Mouse (Mus musculus): Measurements from ENCODE around the gene BC055324.
A peak's percentile ranks its signal among the peaks of the same experiment; 100 is the strongest.

The BC055324 gene

DNA sequence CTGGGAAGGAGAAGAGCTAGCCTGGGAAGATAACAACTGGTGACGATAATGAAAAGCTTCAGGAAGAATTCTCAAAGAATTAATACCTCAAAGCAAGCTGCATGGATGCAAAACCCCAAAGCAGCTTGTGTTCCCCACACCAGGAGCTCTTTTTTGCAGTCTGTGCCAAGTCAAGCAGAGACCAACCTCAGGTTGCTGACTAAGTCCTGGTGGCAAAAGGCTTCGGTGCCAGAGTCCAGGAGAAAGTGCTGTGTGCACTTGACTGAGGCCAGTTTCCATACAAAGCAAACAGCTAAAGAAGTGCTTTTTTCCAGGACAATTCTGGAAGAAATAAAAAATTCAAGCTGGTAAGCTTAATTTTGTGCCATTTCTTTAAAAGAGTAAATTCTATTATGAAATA lies 41.2 kb downstream of the BC055324 start:
- no peak for DNase-seq (ENCODE audit: inconsistent ontology term)

DNA sequence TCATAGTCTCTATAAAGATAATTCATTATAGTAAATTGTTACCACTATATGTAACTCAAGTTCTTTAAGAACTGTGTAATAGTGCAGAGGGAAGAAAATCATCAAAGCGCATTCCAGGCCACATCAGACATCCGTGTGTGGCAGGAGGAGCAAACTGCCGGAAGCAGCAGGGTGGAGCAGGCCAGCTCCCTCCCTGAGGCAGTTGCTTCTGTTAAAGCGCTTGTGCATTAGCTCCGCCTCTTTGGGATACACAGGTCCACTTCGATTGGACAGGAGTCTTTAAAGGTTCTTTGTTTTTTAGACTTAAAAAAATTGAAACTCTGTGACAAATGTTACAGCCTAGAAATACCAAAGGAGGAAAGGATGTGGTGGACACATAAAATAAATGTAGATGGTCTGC lies 52.5 kb downstream of the BC055324 start:
- no peak for DNase-seq (ENCODE audit: inconsistent ontology term)

DNA sequence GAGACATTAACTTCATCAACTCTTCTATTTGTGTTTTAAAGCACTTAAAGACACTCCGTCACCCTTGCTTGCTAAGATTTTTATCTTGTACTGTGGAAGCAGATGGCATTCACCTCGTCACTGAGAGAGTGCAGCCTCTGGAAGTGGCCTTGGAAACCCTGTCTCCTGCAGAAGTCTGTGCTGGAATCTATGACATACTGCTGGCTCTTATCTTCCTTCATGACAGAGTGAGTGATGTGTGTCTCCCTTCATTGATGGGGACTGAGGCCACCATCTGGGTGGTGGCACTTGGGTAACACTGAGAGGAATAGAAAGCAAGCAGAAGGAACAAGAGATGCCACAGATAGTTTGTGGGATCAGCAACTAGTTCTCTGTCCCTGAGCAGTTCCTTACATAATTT lies 60.0 kb downstream of the BC055324 start:
- no peak for DNase-seq (ENCODE audit: inconsistent ontology term)

DNA sequence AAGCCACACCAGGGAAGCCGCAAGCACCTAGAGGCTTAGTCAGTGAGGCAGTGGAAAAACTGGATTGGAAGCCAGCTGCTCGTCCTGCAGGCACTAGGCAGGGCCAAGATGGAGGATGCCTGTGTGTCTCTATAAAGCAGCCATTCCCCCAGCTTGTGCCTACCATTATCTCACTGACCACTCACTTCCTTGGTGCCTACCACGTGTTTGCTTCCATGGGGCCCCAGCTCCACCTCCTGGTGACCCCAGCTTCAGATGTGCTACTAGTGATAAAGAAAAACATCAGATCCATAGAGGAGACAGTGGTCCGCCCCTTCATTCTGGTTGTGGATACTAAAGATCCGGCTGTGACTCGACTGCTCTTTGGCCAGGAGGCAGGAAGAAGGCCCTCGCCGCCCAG lies 62.8 kb downstream of the BC055324 start:
- DNase-seq (ENCODE audit: inconsistent ontology term) = no peak

DNA sequence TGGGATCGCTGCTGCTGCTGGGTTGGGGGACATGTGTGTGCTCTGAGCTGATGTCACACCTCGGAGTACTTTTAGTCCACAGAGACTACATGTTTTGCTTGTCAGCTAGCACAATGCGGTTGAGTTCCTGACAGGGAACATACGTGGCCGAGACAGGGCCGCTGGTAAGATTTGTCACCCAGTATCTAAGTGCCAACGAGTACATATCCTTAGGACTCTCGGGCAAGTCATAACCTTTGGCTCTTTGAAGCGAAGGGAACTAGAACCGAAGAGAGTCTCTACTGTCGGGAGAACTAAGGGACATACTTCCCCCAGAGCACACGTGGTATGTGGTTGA lies 64.2 kb downstream of the BC055324 start:
- no peak for DNase-seq (ENCODE audit: inconsistent ontology term)

DNA sequence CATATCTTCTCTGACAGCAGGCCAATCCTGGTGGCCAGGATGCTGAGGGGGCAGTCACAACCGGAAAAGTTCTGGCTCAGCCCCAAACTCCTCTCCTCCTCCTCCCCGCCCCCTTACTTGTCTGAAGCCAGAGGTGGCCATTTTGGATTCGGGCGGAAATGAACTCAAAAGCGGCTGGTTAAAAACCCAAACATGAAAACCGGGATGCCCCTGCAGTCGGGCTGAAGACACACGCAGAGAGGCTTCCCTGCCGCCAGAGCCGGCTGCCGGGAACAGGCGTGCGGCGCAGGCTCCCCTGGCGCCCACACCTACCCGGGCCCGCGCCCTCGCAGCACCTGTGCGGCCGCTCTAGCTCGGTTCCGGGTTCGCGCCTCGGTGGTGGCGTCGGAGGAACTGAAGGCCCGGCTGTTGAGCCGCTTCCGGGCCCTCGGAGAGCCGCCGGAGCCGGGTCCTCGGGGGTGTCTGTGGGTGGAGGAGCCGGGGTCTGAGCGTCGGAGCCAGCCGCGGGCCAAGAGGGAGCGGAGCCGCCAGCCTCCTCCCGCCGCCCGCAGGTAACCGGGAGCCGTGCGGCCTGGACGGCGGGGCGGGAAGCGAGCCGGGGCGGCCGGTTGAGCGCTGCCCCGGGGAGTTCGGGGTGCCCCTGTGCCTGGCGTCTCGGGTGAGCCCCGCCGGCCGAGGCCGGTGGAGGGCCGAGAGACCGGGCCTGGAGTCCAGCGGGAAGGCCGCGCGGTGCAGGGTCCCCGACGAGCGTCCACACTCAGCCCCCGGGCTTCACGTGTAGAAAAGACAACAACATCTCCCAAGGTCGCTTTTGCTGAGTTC lies 64.7 kb downstream of the BC055324 start:
- DNase-seq (ENCODE audit: inconsistent ontology term) = peak; percentile 91

DNA sequence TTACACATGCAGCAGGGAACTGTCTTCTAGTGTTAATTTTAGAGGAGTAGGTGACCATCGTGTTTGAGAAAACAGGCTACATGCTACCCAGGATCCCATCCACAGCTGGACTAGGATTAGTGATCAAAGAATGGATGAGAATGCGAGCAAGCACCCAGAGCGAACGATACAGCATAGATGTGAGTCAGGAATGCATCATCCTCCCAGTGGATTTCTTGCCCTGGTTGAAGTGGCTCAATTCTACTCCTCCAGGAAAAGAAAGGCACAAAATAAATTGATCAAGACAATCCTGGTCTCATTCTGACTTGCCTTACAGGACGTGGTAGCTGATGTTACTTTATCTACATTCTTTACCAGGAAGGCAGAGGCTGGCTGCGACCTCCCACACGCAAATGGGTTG lies 65.8 kb downstream of the BC055324 start, which contains the start of gene Scyl3:
TSS of gene Scyl3 (plus strand) at position 255 of the 400 bp plus-strand sequence.
- peak; percentile 31 for DNase-seq (ENCODE audit: inconsistent ontology term)

DNA sequence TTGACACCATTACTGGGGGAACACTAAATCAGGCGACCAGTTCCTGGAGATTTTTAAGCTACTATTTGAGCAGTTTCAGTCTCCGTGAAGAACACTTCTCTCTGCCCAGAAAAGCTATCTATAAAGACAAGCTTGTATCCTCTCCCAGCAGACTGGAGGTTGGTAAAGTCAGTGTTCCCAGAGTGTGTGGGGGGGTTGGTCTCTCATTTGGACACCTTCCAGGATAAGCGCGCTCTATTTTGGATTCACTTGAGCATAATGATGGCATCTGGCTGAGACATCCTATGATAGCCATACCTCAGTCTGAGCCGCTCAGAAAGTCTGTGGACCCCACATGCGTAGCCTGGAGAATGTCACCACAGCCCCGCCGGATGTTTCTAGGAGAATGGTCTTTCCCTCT lies 70.5 kb downstream of the BC055324 start:
- DNase-seq (ENCODE audit: inconsistent ontology term) = no peak

DNA sequence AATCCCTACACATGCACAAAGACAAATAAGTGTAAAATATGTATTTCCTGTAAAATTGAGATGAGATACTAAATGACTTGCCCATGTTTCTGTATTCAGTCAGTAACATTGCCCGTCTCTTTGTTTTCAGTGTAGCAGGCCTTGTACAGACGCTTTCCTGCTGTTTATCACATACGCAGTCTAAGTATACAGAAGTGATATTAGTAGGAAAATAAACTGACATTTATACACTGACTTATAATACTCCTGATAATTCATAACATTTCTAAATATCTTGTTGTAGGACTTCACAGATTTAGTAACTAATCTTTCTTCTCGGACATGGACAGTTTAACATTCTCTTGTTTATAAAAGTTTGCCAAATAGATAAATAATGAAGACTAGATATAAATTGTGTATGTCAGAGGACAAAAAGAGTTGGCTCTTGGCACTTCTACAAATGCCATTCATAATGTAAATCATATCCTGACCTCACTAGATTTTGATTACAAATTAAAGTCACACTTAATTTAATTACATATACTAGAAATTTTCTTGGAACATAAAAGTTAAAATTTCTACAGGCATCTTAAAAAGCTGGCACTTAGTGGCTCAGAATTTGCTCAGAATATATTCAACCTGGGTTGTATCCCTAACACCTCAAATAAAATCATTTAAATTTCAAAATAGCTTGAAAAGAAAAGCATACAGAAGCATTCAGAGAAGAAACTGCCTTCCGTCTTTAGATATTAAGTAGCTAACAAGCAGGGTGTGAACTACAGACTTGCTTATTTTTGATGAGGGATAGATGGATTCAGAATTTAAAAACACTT lies 77.0 kb downstream of the BC055324 start:
- DNase-seq (ENCODE audit: inconsistent ontology term) = no peak

DNA sequence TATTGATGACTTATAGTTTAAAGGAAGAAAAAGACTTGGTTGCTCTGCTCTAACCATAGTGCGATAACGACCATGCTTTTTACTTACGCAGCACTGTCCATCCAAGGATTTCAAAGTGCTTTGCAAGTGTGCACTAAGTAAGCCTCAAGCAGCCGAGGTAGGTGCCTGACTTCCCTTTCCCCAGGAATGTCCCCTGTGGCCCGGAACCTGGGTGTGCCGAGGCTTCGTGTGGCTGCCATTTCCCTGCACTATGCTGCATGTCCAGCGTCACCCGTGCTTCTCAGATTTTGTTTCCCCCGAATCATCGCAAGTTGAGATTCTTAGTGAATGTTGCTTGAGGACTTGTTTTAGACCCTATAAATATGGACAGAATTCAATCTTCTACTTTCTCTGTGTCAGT lies 82.6 kb downstream of the BC055324 start:
- DNase-seq (ENCODE audit: inconsistent ontology term) = no peak

DNA sequence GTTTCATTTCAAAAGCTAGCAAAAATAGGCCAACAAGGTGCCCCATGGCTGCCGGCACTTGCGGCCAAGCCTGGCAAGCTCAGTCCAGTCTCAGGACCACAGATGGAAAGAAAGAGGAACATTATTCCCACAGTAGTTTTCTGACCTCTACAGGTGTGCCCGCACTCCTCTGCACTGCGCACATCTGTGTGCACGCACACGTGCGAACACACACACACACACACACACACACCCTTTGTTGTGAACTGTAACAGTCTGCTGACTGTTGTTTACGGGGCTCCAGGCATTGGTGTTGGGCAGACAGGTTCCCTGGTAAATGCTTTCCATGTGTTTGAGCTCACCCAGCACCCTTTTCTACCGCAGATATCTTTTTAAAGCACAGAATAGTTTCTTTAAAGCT lies 83.8 kb downstream of the BC055324 start:
- DNase-seq (ENCODE audit: inconsistent ontology term) = no peak

DNA sequence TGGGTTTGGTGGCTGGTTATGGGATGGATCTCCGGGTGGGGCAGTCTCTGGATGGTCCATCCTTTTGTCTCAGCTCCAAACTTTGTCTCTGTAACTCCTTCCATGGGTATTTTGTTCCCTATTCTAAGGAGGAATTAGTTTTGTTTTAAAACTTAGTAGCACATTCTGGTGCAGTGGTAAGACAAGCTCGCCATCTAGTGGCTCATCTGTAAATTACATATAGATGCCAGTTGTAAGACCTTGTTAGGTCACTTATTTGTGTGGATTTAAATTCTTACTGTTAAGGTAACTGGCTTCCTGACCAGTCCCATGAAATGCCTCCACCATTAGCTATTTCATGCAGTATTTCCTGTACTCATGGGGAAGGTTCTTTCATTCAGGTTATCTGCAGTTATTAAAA lies 84.3 kb downstream of the BC055324 start:
- peak; percentile 51 for DNase-seq (ENCODE audit: inconsistent ontology term)

DNA sequence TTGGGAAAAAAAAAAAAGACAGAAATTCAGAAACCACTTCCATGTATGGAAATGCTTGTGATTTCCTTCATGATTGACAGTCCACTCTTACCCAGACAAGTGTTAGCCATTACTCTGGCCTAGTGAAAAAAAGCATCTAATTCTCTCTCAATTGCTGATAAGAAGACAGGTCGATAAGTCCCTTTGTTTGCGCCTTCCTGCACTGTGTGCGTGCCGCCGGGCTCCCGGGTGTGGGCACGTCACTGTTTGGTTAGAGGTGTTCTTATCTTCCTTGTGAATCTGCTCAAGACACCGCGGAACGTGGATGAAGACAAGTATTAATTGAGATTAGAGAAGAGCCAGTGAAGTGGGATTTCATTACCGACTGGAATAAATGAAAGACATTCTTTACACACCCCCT lies 86.2 kb downstream of the BC055324 start:
- no peak for DNase-seq (ENCODE audit: inconsistent ontology term)

DNA sequence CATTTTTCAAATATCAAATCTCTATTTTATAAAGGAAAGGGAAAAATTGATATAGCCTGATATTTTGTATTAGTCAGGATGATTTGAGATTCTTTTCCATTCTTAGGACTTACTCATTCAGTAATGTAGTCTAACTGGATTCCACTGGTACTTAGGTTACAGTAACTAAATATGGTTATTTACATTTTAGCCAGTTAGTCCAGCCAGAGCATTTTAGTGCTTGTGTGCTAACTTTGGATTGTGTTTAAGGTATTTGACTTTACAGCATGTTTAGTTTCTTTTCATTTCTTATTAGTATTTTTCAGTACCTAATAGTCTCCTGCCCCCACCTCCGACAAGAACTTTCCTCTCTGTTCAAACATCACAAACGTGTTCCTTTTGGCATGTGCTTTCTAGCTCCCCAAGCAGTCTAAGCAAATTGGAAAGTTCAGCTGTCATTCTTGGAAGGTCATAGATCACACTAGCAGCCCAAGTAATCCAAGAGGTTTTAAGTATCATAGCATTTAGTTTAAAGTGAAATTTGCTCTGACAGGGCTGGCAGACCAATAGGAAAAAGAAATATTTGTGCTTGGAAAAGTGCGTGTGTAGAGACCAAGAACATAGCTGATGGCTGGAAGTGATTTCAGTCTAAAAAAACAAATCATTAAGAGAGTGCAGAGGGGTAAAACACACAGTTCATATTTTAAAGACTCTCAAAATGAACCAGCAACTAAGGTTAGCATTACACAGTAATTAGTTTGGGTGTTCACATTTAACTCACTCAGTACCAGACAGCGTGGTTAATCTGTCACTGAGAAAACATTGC lies 87.4 kb downstream of the BC055324 start:
- no peak for DNase-seq (ENCODE audit: inconsistent ontology term)

DNA sequence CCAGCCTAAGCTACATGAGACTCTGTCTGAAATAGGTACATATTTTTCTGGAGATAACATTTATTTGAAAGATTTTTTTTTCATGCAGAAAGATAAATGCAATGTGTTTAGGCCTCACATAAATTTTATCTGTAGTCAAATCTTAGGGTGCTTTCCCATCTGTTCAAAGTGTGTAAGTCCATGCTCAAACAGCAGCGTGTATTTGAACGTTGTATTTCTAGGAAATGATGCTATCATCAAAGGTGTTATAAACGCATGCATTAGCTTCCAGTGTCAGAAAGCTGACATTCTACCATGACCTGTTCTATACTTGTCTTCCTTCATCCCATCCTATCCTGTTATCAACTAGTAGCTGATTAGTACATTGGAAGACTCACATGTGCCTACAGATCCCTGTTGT lies 91.2 kb downstream of the BC055324 start:
- no peak for DNase-seq (ENCODE audit: inconsistent ontology term)

DNA sequence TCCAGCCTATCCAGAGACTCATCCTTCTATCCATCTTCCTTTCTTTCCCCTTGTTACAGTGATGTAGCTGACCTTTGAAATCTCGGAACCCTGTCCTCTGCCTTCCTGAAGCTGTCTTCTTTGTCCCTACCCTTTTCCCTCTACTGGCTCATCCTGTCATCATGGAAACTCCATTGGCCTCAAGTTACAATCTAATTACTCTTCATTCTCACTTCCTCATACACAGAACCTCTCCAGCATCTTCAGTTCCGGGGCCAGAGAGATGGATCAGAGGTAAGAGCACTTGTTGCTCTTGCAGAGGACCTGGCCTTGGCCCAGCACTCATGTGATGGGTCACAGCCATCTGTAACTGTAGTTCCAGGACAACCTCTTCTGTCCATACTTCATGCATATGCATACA lies 94.4 kb downstream of the BC055324 start:
- DNase-seq (ENCODE audit: inconsistent ontology term) = no peak

DNA sequence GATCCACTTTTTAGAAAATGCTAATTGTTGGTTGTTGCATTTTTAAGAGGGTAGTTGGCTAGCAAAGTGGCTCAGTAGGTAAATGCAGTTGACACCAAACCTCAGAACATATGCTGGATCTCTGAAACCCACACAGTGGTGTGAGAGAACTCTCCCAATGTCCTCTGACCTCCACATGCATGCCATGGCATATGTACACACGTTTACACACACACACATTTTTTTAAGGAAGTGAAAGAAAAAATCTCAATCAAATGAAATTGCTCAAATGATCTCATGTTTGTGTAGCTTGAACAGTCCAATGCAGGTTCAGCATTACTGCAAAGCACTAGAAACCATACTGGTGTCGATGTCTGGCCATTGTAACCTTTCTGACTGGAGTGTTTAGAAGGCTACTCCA lies 95.0 kb downstream of the BC055324 start:
- DNase-seq (ENCODE audit: inconsistent ontology term) = no peak

DNA sequence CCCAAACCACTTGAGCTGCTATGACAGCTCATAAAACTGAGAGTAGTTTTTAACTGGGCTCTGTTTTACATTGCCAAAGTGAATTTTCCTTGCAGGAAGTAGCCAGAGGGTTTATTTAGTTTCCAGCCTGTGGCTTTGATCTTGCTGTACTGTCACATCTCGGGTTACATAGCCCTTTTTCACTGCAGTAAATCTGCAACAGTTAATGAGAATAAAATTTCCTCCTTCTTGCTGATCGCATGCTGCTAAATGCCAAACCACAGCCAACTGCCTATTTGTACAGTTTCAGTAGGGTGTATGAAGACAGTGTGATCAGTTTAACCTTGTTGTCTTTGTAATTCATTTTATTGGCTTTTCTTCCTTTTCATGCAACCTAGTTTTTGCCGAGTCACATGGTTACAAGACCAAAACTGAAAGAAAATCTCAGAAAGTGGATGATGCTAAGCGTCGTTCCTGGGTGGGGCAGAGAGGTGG lies 96.3 kb downstream of the BC055324 start:
- DNase-seq (ENCODE audit: inconsistent ontology term) = peak; percentile 54
